Mouse (Mus musculus) forebrain, embryonic 16.5 days (tissue): Measurements from ENCODE around the gene Ankrd28. TPM values are rescaled to one million over a fixed set of nuclear protein-coding genes. Genes with fewer than 3 reads are reported as not detected.

Experiments used
- ATAC-seq: fragments of 200-750 bp; cut with Nextera tagmentation; 2 replicates; pipeline ENCODE4 v1.8.0; 2017; ENCODE audit warnings: mild to moderate bottlenecking, moderate library complexity
- H3K27ac ChIP-seq: fragments of 300-500 bp; sonication (generic); 2 replicates; pipeline ENCODE4 v1.5.1; 2014; ENCODE audit warnings: low read length, control low read depth
- H3K27me3 ChIP-seq: fragments of 300-500 bp; sonication (generic); replicated peaks from 2 replicates; pipeline ENCODE4 v1.6.1; 2014; ENCODE audit warnings: low read length; ENCODE audit not compliant: control insufficient read depth, insufficient read depth
- H3K36me3 ChIP-seq: fragments of 300-500 bp; sonication (generic); 2 replicates; pipeline ENCODE4 v1.6.1; 2014; ENCODE audit not compliant: control insufficient read depth, insufficient read depth
- H3K4me1 ChIP-seq: fragments of 300-500 bp; sonication (generic); replicated peaks from 2 replicates; pipeline ENCODE4 v1.6.1; 2014; ENCODE audit warnings: low read length; ENCODE audit not compliant: control insufficient read depth, insufficient read depth
- H3K4me2 ChIP-seq: fragments of 300-500 bp; sonication (generic); 2 replicates; pipeline ENCODE4 v1.6.1; 2014; ENCODE audit warnings: mild to moderate bottlenecking, low read length, control low read depth
- H3K4me3 ChIP-seq: fragments of 300-500 bp; sonication (generic); replicated peaks from 2 replicates; pipeline ENCODE4 v1.5.1; 2014; ENCODE audit warnings: mild to moderate bottlenecking, low read length, control low read depth
- H3K9ac ChIP-seq: fragments of 300-500 bp; sonication (generic); replicated peaks from 2 replicates; pipeline ENCODE4 v1.6.1; 2014; ENCODE audit warnings: low read depth, low read length, control low read depth
- H3K9me3 ChIP-seq: fragments of 300-500 bp; sonication (generic); 2 replicates; pipeline ENCODE4 v1.6.1; 2016; ENCODE audit warnings: low read length; ENCODE audit not compliant: control insufficient read depth
- WGBS: fragments of 180-500 bp; shearing (Covaris S2); extraction: QIAGEN DNeasy Blood & Tissue Kit; methylation state at CpG from one replicate; pipeline ENCODE4 v1.1.7; 2014; 5-methylcytosine and 5-hydroxymethylcytosine counted together
- polyA plus RNA-seq: library from polyadenylated mRNA; unstranded; fragments of >200 nt; fragmentation: Nextera tagmentation; extraction: Ambion mirVana; gene quantifications from 2 replicates; pipeline ENCODE4 v1.2.1, GENCODE M21; 2015

The Ankrd28 gene
- polyA plus RNA-seq, 1 experiment from 2014 or later = 12.2 TPM

DNA sequence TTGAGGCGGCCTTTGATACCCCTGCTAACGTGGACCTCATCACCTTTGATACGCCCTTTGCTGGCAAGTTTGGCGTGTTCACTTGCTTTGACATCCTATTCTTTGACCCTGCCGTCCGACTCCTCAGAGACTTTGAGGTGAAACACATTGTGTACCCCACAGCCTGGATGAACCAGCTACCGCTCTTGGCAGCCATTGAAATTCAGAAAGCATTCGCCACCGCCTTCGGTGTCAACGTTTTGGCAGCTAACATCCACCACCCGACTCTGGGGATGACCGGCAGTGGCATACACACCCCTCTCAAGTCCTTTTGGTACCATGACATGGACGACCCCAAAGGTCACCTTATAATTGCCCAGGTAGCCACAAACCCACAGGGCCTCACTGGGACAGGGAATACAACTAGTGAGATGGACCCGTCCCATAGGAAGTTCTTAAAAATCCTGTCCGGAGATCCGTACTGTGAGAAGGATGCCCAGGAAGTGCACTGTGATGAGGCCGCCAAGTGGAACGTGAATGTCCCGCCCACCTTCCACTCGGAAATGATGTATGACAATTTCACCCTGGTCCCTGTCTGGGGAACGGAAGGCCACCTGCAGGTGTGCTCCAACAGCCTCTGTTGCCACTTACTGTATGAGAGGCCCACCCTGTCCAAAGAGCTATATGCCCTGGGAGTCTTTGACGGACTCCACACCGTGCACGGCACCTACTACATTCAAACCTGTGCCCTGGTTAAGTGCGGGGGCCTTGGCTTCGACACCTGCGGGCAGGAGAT lies 163.3 kb downstream of the Ankrd28 start:
- H3K4me3 ChIP-seq = no peak overlapping the region
- H3K27ac ChIP-seq = no peak overlapping the region
- no peak overlapping the region for H3K4me2 ChIP-seq
- H3K9ac ChIP-seq = no peak overlapping the region
- peaks cover 6% of the 10 kb centered on the region for H3K36me3 ChIP-seq
- no peak for ATAC-seq
- H3K9me3 ChIP-seq = no peaks in the 10 kb centered on the region
- H3K27me3 ChIP-seq = no peaks in the 10 kb centered on the region
- WGBS = 96% methylated on average over 28 of the region's 28 CpGs
- H3K4me1 ChIP-seq = peaks cover 39% of the 10 kb centered on the region

DNA sequence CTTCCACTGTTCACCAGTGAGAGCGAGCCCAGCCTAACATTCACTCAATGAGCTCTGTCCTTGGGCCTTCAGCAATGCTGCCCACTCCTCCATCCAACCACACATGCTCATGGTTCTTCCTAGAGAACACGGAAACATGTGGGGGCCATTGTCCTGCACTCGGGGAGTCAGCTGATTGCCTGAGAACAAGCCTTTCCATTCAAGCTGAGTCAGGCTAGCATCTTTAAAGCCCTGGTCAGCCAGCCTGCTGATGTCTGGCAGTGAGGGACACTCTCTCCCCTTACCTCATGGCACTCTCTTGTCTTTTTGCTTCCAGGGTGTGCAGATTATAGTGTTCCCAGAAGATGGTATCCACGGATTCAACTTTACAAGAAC lies 164.9 kb downstream of the Ankrd28 start:
- Histone ChIP-seq H3K36me3 (peaks cover 6% of the 10 kb centered on the region), H3K9me3 (no peaks in the 10 kb centered on the region), H3K4me3 (no peak overlapping the region), H3K4me2 (no peak overlapping the region), H3K4me1 (peaks cover 44% of the 10 kb centered on the region), H3K27me3 (no peaks in the 10 kb centered on the region), H3K27ac (no peak overlapping the region), H3K9ac (no peak overlapping the region)
- WGBS = 89% methylated on average over 4 of the region's 4 CpGs
- no peak for ATAC-seq

DNA sequence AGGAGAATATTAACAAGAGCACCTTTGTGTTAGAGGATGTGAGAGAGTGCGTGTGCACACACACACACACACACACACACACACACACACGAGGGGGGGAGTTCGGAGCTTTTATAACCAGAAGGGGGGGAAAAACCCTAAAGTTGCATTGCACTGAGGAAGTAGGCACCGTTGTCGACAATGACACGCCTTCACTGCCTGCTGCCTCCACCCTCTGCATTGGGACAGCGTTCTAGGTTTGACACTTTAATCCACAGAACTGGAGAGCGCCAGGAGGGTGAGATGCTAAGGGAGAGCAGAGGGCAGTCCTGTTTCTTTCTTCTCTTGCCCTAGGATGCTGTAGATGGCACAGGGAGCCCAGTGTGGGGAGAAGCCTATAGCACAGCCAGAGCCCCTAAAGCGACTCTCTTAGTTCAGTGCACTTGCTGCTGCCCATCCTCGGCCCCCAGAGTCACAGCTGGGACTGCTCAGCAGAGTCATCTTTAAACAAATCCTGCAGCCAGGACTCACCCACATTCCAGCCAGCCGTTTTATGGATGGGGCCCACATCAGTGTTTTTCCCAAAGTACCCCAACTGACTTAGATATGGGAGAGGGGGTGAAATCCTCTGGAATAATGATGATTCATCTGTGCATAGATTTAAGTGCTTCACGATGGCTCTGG lies 165.4 kb downstream of the Ankrd28 start:
- ATAC-seq = no peak
- Histone ChIP-seq H3K4me1 (peaks cover 42% of the 10 kb centered on the region), H3K27me3 (no peaks in the 10 kb centered on the region), H3K27ac (no peak overlapping the region; the same call in 1 of the 2 replicates), H3K9ac (no peak overlapping the region), H3K4me3 (no peak overlapping the region), H3K36me3 (peaks cover 6% of the 10 kb centered on the region), H3K9me3 (no peaks in the 10 kb centered on the region), H3K4me2 (no peak overlapping the region)
- 70% methylated on average over 12 of the region's 12 CpGs for WGBS

DNA sequence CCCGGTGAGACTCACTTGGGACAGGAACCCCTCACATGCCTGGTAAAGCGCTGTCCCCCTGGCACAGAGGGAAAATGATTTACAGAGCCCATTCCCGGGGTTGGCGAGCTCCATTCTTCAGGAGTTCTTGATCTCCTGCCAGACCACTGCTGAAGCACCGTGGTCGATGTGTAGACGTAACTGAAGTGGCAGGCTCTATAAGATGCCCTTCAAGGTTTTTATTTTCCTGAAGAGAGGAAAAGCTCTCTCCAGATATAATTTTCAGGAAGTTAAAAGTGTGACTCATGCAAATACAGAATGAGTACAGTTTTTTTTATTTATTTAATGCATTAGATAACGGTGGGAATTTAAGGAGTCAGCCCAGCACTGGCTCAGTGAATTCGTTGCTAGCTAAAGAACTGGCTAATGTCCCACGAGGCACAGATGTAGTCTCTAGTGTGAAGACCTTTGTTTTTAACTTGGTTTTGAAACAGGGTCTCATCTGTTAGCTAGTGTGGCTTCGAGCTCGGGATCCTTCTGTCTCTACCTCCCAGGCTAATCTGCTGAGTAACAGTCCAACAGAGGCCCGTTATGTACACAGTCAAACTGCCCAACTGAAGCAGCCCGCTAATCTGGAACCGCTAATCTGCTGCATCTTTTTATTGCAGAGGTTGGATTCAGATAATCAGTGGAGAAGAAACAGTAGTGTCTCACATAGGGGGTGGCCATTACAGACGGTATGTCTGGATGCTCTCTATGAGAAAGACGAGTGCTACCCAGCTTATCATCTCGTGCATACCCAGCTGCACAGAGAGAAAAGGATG lies 166.2 kb downstream of the Ankrd28 start:
- Histone ChIP-seq H3K27ac (no peak overlapping the region; the same call in 1 of the 2 replicates), H3K4me2 (no peak overlapping the region), H3K4me3 (no peak overlapping the region), H3K4me1 (peaks cover 42% of the 10 kb centered on the region), H3K9ac (no peak overlapping the region), H3K27me3 (no peaks in the 10 kb centered on the region), H3K36me3 (peaks cover 6% of the 10 kb centered on the region), H3K9me3 (no peaks in the 10 kb centered on the region)
- ATAC-seq = no peak
- 34% methylated on average over 18 of the region's 18 CpGs for WGBS

- H3K9me3 ChIP-seq = no peaks in the 10 kb centered on the region
- H3K4me3 ChIP-seq = no peak overlapping the region
- 89% methylated on average over 13 of the region's 13 CpGs for WGBS
- peaks cover 42% of the 10 kb centered on the region for H3K4me1 ChIP-seq
- H3K27me3 ChIP-seq = no peaks in the 10 kb centered on the region
- H3K4me2 ChIP-seq = no peak overlapping the region
- H3K9ac ChIP-seq = no peak overlapping the region
- peak overlapping the region; percentile 99 for H3K27ac ChIP-seq
- H3K36me3 ChIP-seq = peaks cover 6% of the 10 kb centered on the region
- ATAC-seq = no peak
Observed at GRCm38 (mm10) chr14:31663376-31664099, 166.9 kb downstream of the Ankrd28 start.

DNA sequence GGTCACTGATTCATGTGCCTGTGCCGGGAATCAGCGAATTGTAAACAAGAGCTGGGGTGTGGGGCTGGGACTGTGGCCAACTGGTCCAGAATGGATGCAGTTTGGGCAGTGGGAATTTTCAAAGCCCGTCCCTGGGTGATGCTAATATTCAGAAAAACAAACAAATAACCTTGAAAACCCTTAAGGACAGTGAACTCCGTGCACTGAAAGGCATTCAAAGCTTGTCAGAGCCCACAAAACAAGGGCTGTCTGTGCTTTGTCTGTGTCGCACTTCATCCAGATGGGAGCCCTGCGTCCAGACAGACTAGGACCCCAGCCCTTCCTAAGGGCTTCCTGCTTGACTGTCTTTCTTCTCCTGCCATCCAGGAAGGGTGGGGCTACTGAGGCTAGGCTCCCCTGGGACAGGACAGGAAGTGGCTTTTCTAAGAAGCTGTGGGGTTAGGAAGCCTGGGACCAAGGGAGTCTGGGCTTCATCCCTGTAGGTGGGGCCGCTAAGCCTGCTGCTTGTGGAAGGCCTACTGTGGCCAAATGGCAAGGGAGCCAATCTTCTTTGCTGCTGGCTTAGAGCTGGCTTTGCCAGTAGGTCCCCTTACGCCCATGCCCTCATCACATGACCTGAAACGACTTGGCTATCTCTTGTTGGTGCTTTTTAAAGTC lies 167.8 kb downstream of the Ankrd28 start:
- Histone ChIP-seq H3K27me3 (no peaks in the 10 kb centered on the region), H3K4me1 (peaks cover 45% of the 10 kb centered on the region), H3K27ac (peak overlapping the region; percentile 99), H3K9ac (peak overlapping the region; percentile 82), H3K9me3 (no peaks in the 10 kb centered on the region), H3K4me3 (peak overlapping the region; percentile 48), H3K36me3 (peaks cover 6% of the 10 kb centered on the region), H3K4me2 (peak overlapping the region; percentile 79)
- peak; percentile 2; the same call in 1 of the 2 replicates for ATAC-seq
- WGBS = 21% methylated on average over 9 of the region's 9 CpGs

- Histone ChIP-seq H3K4me3 (peak overlapping the region; percentile 48), H3K9ac (peak overlapping the region; percentile 82), H3K9me3 (no peaks in the 10 kb centered on the region), H3K4me2 (peak overlapping the region; percentile 79), H3K36me3 (peaks cover 3% of the 10 kb centered on the region; the same call in 1 of the 2 replicates), H3K27me3 (no peaks in the 10 kb centered on the region), H3K27ac (peak overlapping the region; percentile 99), H3K4me1 (peaks cover 45% of the 10 kb centered on the region)
- 2% methylated on average over 44 of the region's 44 CpGs for WGBS
- ATAC-seq = peak; percentile 95
Observed at GRCm38 (mm10) chr14:31661671-31662554, 168.5 kb downstream of the Ankrd28 start.
